Mouse (Mus musculus): ENCODE results near the gene Ltbp1. TPM values are rescaled to one million over a fixed set of nuclear protein-coding genes. Genes with fewer than 3 reads are reported as not detected.

The Ltbp1 gene
- polyA plus RNA-seq, 1 experiment from 2014 or later, result 14.2 TPM

DNA sequence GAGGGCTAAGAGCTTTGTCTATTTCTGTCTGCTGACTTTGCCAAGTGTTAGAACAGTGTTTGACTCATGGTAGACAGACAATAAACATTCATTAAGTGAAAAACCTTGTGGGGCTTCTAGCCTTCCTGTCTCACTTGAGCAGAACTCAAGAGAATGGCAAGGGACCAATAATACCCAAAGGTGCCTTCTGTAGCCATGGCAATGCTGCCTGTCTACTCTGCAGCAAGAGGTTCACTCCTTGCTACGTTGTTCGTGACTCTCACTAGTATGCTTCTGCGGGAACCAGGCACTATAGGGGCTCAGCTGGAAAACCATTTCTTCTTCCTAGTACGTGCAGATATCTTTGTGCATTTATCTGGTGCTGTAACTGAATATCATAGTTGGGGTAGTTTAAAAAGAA is 205.2 kb downstream of the Ltbp1 start:
- H3K9me3 ChIP-seq (replicated peaks; ENCODE audit: control insufficient read depth, low read length), result no peaks in the 10 kb centered on the region
- H3K4me2 ChIP-seq (ENCODE audit: low read depth, low read length), result no peak overlapping the region
- 92% methylated on average over 4 of the region's 4 CpGs for WGBS
- H3K27ac ChIP-seq (replicated peaks; ENCODE audit: low read depth, low read length), result no peak overlapping the region
- no peaks in the 10 kb centered on the region for H3K36me3 ChIP-seq (replicated peaks; ENCODE audit: control insufficient read depth, insufficient read depth, low read depth, low read length)
- no peak overlapping the region for H3K4me3 ChIP-seq (ENCODE audit: low read depth, low read length)
- DNase-seq (ENCODE audit: low spot score) (no peak), ATAC-seq (replicated peaks; ENCODE audit: insufficient number of reproducible peaks, low FRiP score, low TSS enrichment, low read depth) (no peak)
- no peak overlapping the region for H3K9ac ChIP-seq (replicated peaks; ENCODE audit: low read length)
- H3K27me3 ChIP-seq (ENCODE audit: control insufficient read depth, insufficient read depth, low read length), result no peaks in the 10 kb centered on the region
- no peaks in the 10 kb centered on the region for H3K4me1 ChIP-seq (ENCODE audit: control insufficient read depth, insufficient read depth, low read length)

DNA sequence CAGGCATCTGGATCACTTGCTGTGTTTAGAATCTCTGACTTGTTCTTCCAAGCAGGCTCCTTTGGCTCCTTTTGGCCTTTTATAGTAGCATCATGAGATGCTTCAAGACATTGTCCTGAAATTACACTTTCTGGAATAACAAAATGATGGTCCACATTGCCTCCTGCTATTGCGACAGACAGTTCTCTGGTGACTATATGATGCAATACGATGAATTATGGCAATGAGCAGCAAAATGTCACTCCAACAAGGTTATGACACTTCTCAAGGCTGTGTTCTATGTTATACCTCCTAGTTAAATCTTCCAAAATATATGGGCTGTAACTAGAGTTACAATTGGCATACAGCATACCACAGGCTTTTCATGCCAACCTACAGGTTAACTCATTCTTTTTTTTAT is 211.0 kb downstream of the Ltbp1 start:
- Histone ChIP-seq H3K27me3 (ENCODE audit: control insufficient read depth, insufficient read depth, low read length) (no peaks in the 10 kb centered on the region), H3K36me3 (replicated peaks; ENCODE audit: control insufficient read depth, insufficient read depth, low read depth, low read length) (no peaks in the 10 kb centered on the region), H3K9me3 (replicated peaks; ENCODE audit: control insufficient read depth, low read length) (no peaks in the 10 kb centered on the region), H3K4me3 (ENCODE audit: low read depth, low read length) (no peak overlapping the region), H3K27ac (replicated peaks; ENCODE audit: low read depth, low read length) (no peak overlapping the region), H3K9ac (replicated peaks; ENCODE audit: low read length) (no peak overlapping the region), H3K4me1 (ENCODE audit: control insufficient read depth, insufficient read depth, low read length) (no peaks in the 10 kb centered on the region), H3K4me2 (ENCODE audit: low read depth, low read length) (no peak overlapping the region)
- ATAC-seq (replicated peaks; ENCODE audit: insufficient number of reproducible peaks, low FRiP score, low TSS enrichment, low read depth) (no peak), DNase-seq (ENCODE audit: low spot score) (no peak)
- 92% methylated on average over 2 of the region's 2 CpGs for WGBS

DNA sequence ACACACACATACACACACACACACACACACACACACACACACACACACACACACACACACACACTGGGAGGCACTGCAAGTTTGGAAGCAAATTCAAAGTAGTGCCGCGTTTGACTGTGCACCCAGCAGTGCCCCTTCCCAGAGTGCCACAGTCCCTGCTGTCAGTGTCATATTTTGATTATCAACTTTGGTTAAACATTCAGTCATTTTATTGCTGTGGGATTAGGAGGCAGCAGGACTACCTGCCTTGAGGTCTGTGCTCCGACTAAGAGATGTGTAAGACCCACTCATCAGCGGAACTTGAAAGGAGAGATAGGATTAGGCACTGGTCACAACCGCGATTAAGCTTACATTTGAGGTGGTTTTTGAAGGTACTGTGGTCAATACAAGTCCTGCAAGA is 213.3 kb downstream of the Ltbp1 start:
- H3K36me3 ChIP-seq (replicated peaks; ENCODE audit: control insufficient read depth, insufficient read depth, low read depth, low read length), result no peaks in the 10 kb centered on the region
- DNase-seq (ENCODE audit: low spot score), result no peak
- 86% methylated on average over 6 of the region's 6 CpGs for WGBS
- no peaks in the 10 kb centered on the region for H3K4me1 ChIP-seq (ENCODE audit: control insufficient read depth, insufficient read depth, low read length)
- no peak overlapping the region for H3K27ac ChIP-seq (replicated peaks; ENCODE audit: low read depth, low read length)
- H3K27me3 ChIP-seq (ENCODE audit: control insufficient read depth, insufficient read depth, low read length), result no peaks in the 10 kb centered on the region
- no peak for ATAC-seq (replicated peaks; ENCODE audit: insufficient number of reproducible peaks, low FRiP score, low TSS enrichment, low read depth)
- no peak overlapping the region for H3K9ac ChIP-seq (replicated peaks; ENCODE audit: low read length)
- H3K4me3 ChIP-seq (ENCODE audit: low read depth, low read length), result no peak overlapping the region
- no peaks in the 10 kb centered on the region for H3K9me3 ChIP-seq (replicated peaks; ENCODE audit: control insufficient read depth, low read length)
- H3K4me2 ChIP-seq (ENCODE audit: low read depth, low read length), result no peak overlapping the region

DNA sequence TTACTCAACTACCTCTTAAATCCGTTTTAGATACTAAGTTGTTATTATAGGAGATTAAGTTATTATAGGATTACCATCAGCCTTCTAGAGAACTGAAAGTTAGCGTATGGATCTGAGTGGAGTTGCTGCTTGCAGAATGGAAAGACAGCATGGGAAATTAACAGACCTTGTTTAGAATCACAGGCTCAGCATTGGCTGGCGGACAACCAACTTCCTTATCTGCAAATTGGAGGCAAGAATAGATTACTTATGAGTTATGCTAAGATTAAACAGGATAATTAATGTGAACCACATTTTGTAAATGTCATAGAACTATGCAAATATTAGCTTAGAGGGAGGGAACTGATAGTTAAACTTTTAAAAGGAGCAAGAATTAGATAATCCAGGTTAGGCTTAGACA is 223.0 kb downstream of the Ltbp1 start:
- ATAC-seq (replicated peaks; ENCODE audit: insufficient number of reproducible peaks, low FRiP score, low TSS enrichment, low read depth), result no peak

DNA sequence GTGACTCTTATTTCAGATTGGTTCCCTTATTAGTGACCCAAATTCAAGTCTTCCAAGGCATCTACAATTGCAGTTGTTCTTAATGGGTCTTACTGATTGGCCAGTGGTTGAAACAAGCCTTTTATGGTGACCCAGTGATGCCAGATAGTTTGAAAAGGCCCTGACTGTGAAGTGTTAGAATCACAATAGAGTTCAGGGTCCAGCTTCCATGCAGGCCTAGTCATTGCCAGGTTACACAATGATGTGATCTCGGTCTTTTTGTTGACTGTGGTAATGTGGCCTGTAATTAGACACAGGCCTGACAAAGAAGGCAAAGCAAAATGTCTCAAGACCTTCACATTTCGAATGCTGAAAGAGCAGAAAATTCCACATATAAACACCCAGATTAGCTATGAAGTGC is 227.8 kb downstream of the Ltbp1 start:
- H3K36me3 ChIP-seq (replicated peaks; ENCODE audit: control insufficient read depth, insufficient read depth, low read depth, low read length), result no peaks in the 10 kb centered on the region
- no peak overlapping the region for H3K4me3 ChIP-seq (ENCODE audit: low read depth, low read length)
- no peak overlapping the region for H3K27ac ChIP-seq (replicated peaks; ENCODE audit: low read depth, low read length)
- no peak overlapping the region for H3K4me2 ChIP-seq (ENCODE audit: low read depth, low read length)
- H3K27me3 ChIP-seq (ENCODE audit: control insufficient read depth, insufficient read depth, low read length), result no peaks in the 10 kb centered on the region
- no peak for DNase-seq (ENCODE audit: low spot score)
- WGBS, result 53% methylated on average over 2 of the region's 2 CpGs
- no peak overlapping the region for H3K9ac ChIP-seq (replicated peaks; ENCODE audit: low read length)
- H3K9me3 ChIP-seq (replicated peaks; ENCODE audit: control insufficient read depth, low read length), result no peaks in the 10 kb centered on the region
- ATAC-seq (replicated peaks; ENCODE audit: insufficient number of reproducible peaks, low FRiP score, low TSS enrichment, low read depth), result no peak
- no peaks in the 10 kb centered on the region for H3K4me1 ChIP-seq (ENCODE audit: control insufficient read depth, insufficient read depth, low read length)

More for the DNA sequence above, 223.0 kb downstream of the Ltbp1 start:
- H3K9me3 ChIP-seq (replicated peaks; ENCODE audit: control insufficient read depth, low read length), result no peaks in the 10 kb centered on the region
- H3K4me1 ChIP-seq (ENCODE audit: control insufficient read depth, insufficient read depth, low read length), result no peaks in the 10 kb centered on the region
- no peak for DNase-seq (ENCODE audit: low spot score)
- WGBS, result 72% methylated on average over 3 of the region's 3 CpGs
- no peak overlapping the region for H3K9ac ChIP-seq (replicated peaks; ENCODE audit: low read length)
- H3K4me2 ChIP-seq (ENCODE audit: low read depth, low read length), result no peak overlapping the region
- no peak overlapping the region for H3K27ac ChIP-seq (replicated peaks; ENCODE audit: low read depth, low read length)
- no peak overlapping the region for H3K4me3 ChIP-seq (ENCODE audit: low read depth, low read length)
- H3K27me3 ChIP-seq (ENCODE audit: control insufficient read depth, insufficient read depth, low read length), result no peaks in the 10 kb centered on the region
- no peaks in the 10 kb centered on the region for H3K36me3 ChIP-seq (replicated peaks; ENCODE audit: control insufficient read depth, insufficient read depth, low read depth, low read length)

DNA sequence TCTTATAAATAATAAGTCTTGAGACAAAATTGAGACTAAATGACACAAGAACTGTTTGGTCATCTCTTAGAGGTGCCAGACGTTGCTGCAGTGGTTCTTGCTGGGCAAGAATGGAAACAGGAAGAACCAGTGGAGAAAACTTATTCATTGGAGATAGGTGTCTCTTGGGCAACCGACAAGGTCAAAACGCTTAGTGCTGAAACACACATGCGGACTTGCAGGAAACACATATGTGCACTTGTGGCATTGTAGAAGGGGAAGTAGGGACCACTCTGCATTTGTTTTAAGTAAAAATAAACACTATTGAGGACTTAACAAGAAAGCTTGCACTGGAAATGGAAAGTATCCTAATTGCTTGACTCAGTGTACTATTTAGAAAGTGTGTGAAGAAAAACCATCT is 228.6 kb downstream of the Ltbp1 start:
- Histone ChIP-seq H3K9me3 (replicated peaks; ENCODE audit: control insufficient read depth, low read length) (no peaks in the 10 kb centered on the region), H3K36me3 (replicated peaks; ENCODE audit: control insufficient read depth, insufficient read depth, low read depth, low read length) (no peaks in the 10 kb centered on the region), H3K27ac (replicated peaks; ENCODE audit: low read depth, low read length) (no peak overlapping the region), H3K4me3 (ENCODE audit: low read depth, low read length) (no peak overlapping the region), H3K4me1 (ENCODE audit: control insufficient read depth, insufficient read depth, low read length) (no peaks in the 10 kb centered on the region), H3K9ac (replicated peaks; ENCODE audit: low read length) (no peak overlapping the region), H3K27me3 (ENCODE audit: control insufficient read depth, insufficient read depth, low read length) (no peaks in the 10 kb centered on the region), H3K4me2 (ENCODE audit: low read depth, low read length) (no peak overlapping the region)
- ATAC-seq (replicated peaks; ENCODE audit: insufficient number of reproducible peaks, low FRiP score, low TSS enrichment, low read depth) (no peak), DNase-seq (ENCODE audit: low spot score) (no peak)
- 85% methylated on average over 4 of the region's 4 CpGs for WGBS

DNA sequence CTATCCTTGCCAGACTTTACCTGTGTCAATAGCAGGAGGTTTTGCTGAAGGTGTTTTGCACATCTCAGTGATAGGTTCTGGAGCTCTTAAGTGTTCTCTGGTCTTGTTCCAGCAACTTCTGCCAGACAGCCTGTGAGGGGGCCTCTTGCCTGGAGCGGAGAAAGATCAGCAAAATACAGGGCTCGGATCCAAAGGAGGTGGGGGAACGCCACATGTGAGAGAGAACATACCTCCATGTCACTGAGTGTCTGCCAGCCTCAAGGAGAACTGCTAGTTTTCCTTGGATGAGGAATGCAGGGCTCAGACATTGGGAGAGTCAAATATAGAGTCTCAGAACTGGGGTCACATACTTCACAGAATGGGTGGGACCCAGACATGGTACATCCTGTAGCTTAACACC is 230.4 kb downstream of the Ltbp1 start:
- ATAC-seq (replicated peaks; ENCODE audit: insufficient number of reproducible peaks, low FRiP score, low TSS enrichment, low read depth), result no peak
- Histone ChIP-seq H3K36me3 (replicated peaks; ENCODE audit: control insufficient read depth, insufficient read depth, low read depth, low read length) (no peaks in the 10 kb centered on the region), H3K9ac (replicated peaks; ENCODE audit: low read length) (no peak overlapping the region), H3K27ac (replicated peaks; ENCODE audit: low read depth, low read length) (no peak overlapping the region), H3K4me1 (ENCODE audit: control insufficient read depth, insufficient read depth, low read length) (no peaks in the 10 kb centered on the region), H3K9me3 (replicated peaks; ENCODE audit: control insufficient read depth, low read length) (no peaks in the 10 kb centered on the region), H3K4me3 (ENCODE audit: low read depth, low read length) (no peak overlapping the region), H3K4me2 (ENCODE audit: low read depth, low read length) (no peak overlapping the region), H3K27me3 (ENCODE audit: control insufficient read depth, insufficient read depth, low read length) (no peaks in the 10 kb centered on the region)
- no peak for DNase-seq (ENCODE audit: low spot score)
- 83% methylated on average over 3 of the region's 3 CpGs for WGBS

DNA sequence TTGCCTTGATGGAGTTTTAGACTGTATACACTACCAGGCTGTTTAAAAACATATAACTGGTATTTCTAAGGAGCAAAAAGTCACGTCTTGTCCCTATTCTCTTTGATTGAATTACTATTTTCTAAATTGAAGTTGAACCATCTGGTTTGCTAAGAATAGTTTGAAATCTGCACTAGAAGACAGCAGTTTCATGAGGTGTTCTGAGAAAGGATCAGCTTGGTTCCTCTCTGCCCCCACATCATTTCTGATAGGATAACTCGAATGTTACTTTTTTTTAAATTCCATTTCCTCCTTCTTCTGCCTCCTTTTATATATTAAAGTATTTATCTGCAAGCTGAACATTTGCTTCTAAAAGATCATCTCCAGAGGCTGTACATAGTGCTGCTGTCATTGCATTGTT is 231.2 kb downstream of the Ltbp1 start:
- no peak overlapping the region for H3K9ac ChIP-seq (replicated peaks; ENCODE audit: low read length)
- no peak overlapping the region for H3K4me2 ChIP-seq (ENCODE audit: low read depth, low read length)
- H3K9me3 ChIP-seq (replicated peaks; ENCODE audit: control insufficient read depth, low read length), result no peaks in the 10 kb centered on the region
- no peak for ATAC-seq (replicated peaks; ENCODE audit: insufficient number of reproducible peaks, low FRiP score, low TSS enrichment, low read depth)
- 84% methylated on average over 2 of the region's 2 CpGs for WGBS
- H3K36me3 ChIP-seq (replicated peaks; ENCODE audit: control insufficient read depth, insufficient read depth, low read depth, low read length), result no peaks in the 10 kb centered on the region
- H3K4me1 ChIP-seq (ENCODE audit: control insufficient read depth, insufficient read depth, low read length), result no peaks in the 10 kb centered on the region
- H3K27me3 ChIP-seq (ENCODE audit: control insufficient read depth, insufficient read depth, low read length), result no peaks in the 10 kb centered on the region
- H3K27ac ChIP-seq (replicated peaks; ENCODE audit: low read depth, low read length), result no peak overlapping the region
- no peak overlapping the region for H3K4me3 ChIP-seq (ENCODE audit: low read depth, low read length)
- no peak for DNase-seq (ENCODE audit: low spot score)

DNA sequence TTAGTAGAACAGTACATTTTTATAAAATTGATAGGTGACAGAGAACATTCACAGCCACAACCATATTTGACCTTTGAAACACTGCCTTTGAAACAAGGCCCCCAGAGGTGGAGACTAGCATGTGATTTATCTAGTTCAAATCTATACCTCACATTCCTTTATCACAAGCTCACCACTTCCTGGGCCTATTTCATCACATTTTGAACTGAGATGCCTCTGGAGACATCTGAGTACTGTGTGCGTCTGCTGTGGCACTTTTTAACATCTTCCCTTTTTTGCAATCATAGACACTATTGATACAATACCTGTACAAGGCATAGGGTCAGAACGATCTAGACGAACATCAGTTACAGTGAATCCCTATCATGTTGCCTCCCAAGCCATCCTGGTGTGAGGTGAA is 232.1 kb downstream of the Ltbp1 start:
- Histone ChIP-seq H3K27ac (replicated peaks; ENCODE audit: low read depth, low read length) (no peak overlapping the region), H3K4me2 (ENCODE audit: low read depth, low read length) (no peak overlapping the region), H3K4me1 (ENCODE audit: control insufficient read depth, insufficient read depth, low read length) (no peaks in the 10 kb centered on the region), H3K27me3 (ENCODE audit: control insufficient read depth, insufficient read depth, low read length) (no peaks in the 10 kb centered on the region), H3K4me3 (ENCODE audit: low read depth, low read length) (no peak overlapping the region), H3K36me3 (replicated peaks; ENCODE audit: control insufficient read depth, insufficient read depth, low read depth, low read length) (no peaks in the 10 kb centered on the region), H3K9ac (replicated peaks; ENCODE audit: low read length) (no peak overlapping the region), H3K9me3 (replicated peaks; ENCODE audit: control insufficient read depth, low read length) (no peaks in the 10 kb centered on the region)
- DNase-seq (ENCODE audit: low spot score) (no peak), ATAC-seq (replicated peaks; ENCODE audit: insufficient number of reproducible peaks, low FRiP score, low TSS enrichment, low read depth) (no peak)
- WGBS, result 92% methylated on average over 3 of the region's 3 CpGs

Measured in embryonic facial prominence, embryonic 11.5 days (tissue).